Mouse (Mus musculus) kidney, postnatal 25 days (tissue): ENCODE data around the gene Gpr150.

Experiments used
- DNase-seq, 2 experiments: peaks; one replicate each; pipeline ENCODE4 v3.0.0; 2021; ENCODE audit warnings: mixed read lengths in 2 of 2

Gpr150 gene

DNA sequence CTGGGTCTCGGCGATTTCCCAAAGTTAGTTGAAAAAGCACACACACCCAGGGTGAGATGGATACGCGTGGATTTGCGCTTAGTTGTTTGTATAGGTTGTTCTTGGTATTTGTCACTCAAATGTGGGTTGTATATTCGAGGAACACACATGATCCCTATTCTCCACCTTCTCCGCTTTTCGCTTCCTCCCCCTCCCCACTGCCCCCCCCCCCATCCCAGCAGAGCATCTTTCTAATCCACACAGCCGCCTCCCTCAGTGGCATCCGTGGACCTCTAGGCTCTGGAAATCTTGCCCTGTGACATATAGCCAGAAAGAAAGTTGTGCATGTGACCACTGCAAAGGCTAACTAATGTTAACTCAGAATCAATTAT lies at the start of gene Gpr150:
Gene Gpr150 (minus strand): TSS at position 101 of the 371 bp plus-strand sequence.
- DNase-seq: no peak

DNA sequence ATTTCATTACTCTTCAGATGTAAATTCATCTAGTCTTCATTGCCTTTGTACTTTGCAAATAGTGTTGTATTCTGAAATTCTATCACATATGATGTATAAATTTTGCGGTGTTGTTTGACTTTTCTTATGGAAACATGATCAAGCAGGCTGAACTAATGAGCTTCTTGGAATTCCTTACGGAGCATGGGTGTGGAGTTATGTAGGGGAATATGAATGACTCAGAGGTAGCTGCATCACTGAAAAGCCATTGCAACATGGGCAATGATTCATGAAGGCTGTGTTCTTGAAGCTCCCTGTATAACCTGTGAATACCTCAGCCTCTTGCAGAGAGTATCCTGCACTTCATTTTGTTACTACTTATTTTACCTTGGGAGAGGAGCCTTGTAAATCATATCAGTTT lies 45.2 kb upstream of the Gpr150 start:
- no peak for DNase-seq

DNA sequence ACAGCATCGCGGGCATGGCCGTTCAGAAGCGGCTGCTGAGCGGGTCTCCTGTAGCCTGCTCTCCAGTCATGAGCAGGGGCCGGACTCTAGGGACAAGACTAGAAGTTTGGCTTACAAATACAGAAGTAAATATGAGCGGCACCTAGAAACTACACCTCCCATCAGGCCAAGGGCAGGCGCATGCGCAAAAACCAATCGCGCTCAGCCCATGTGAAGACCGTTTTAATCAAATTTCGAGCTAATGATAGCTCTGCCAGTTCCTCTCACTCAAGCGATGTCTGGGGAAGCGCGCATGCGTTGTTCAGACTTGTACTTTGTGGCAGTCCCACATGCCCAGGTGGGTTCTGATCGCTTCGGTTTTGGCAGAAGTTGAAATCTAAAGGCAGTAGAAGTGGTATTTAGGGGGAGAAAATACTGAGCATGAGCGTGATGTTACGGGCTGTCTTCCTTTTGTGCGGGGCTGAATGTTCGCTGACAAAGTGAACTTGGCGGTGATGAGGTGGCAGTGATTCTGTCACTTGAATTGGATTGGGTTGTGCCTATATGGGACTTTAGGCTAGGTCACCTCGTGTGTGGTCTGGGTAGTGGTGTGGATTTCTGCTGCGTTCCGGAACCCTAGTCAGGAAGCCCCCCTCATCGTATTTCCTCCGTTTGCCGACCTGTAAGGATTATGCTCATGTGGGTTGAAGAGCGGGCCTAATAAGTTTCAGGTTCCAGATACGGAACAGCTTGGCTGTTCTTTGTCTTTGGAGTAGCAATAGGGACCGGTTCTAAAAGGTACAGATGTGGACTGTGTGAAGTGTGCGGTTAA lies 41.9 kb upstream of the Gpr150 start, which contains the start of the genes Arsk and Ttc37:
Gene Arsk (minus strand): TSS at position 168 of the 811 bp plus-strand sequence.
Gene Ttc37 (plus strand): TSS at position 242 of the 811 bp plus-strand sequence.
- peak; percentile 95 to 97 for DNase-seq

DNA sequence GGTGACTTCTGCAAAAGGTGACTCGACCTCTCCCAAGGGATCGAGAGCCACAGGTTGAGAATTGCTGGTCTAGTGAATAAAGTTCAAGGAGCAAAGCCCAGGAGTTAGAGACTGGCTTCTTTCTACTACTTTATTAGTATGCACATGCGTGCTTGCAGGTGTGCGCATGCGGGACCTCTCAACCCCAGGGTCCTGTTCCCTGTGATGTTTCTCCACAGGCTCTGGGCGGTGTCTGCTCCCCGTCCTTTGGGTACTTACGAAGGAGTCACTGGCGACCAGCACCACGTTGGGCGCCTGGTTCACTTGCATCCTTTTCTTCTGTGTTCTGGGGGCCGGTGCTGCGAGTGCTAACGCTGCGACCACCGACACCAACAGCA lies 41.3 kb upstream of the Gpr150 start:
- peak; percentile 68 to 80 for DNase-seq

DNA sequence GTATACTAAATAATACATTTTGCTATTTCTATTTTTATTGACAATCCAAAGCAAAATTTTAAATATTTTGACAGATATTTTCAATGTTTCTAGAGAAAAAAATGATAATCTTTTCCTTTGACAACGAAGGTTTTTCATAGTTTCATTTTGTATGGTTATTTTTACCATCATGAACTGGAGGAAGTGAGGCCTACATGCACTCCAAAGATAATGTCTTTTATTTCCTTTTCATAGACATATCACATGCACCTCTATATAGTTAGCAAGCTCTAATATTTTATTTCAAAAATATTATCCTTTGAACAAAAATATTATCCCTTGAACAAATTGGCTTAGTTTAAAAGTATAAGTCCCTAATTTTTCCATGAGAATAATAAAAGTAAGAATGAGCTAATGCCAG lies 17.5 kb upstream of the Gpr150 start:
- no peak for DNase-seq

DNA sequence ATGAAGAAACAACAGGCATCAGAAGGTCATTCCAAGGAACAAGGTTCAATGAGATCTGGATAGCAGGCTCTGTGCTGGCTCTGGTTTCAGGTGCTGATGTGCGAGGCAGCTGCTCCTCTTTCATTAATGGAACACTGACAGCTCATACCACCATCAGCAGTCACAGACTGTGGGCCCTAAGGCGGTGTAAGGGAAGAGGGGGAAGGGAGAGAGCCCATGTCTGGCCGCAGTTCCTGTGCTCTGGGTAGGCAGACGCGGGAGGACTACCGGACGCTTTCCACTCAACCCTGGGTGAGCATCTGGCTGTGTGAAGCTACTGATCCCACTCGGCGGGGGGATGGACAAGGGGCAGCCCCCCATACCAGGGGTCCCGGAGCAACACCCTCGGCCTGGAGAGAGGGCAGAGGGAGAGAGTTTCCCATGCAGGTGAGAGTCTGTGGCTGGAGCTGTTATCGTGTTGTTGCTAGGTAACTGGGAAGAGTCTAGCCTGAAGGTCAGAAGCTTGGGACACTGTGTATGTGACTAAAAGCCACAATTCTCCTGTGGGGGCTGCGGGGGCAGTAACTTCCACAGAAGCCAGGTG lies 7.7 kb upstream of the Gpr150 start:
- no peak for DNase-seq

DNA sequence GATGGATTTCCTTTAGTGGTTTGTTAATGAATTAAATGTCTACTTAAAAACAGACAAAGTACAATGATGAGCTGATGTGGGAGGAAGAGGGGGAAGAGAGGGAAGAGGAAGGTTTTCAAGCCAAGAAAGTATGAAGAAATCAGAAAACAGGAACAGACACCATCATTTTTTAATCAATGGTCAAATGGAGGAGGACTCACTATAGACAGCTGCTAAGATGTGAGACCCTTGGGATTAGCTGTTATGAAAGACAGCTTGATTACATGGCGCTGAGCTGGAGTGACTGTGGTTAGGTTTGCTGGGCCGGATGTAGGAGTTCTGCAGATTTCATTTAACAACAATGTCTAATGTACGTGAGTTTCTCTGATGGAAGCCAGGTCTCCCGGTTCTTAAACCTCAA lies 6.8 kb upstream of the Gpr150 start:
- DNase-seq: no peak

DNA sequence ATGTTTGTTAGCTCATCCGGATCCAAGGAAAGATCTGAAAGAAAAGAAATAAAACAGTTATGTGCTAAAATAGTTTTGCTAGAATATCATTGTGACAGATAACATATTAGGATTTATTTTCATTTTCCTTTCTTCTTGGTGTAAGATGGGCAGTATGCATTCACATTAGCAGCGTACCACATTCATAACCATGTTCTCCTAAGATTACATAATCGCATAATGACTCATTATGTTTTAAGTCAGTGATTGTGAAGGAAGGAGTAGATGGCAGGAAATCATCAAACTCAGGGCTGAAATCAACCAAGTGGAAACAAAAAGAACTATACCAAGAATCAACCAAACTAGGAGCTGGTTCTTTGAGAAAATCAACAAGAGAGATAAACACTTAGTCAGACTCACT lies 5.8 kb upstream of the Gpr150 start:
- DNase-seq: no peak

DNA sequence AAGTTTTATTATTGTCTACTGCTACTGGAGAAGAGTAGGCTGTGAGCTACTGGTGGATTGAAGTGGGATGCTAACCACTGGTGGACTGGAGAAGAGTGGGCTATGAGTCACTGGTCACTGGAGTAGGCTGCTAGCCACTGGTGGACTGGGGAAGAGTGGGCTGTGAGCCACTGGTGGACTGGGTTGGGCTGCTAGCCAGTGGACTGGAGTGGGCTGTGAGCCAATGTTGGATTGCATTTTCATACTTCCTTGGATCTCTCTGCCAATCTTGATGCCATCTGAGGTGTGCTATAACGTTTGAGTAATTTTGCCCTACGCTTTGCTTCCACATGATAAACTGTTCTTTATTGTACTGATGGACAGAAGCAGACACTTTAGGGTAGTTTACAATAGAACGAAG lies 5.3 kb upstream of the Gpr150 start:
- no peak for DNase-seq

DNA sequence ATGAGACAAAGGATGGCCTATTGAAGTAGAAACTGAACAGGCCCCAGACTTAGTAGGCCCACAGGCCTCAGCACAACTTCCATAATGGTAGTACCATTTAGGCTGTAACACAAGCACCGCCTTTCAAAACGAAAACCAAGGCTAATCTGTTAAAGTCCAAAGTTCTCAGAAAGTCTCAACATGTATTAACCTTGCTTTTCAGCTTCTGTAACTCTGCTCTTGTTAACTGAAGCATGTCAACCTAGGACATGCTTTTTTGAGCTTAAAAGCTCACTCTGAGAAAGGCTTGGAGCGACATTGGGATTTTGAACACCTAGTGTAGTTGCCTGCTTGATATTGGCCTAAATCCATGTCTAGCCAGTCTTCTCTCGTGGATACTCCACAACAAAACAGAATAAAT lies 2.8 kb upstream of the Gpr150 start:
- no peak for DNase-seq

DNA sequence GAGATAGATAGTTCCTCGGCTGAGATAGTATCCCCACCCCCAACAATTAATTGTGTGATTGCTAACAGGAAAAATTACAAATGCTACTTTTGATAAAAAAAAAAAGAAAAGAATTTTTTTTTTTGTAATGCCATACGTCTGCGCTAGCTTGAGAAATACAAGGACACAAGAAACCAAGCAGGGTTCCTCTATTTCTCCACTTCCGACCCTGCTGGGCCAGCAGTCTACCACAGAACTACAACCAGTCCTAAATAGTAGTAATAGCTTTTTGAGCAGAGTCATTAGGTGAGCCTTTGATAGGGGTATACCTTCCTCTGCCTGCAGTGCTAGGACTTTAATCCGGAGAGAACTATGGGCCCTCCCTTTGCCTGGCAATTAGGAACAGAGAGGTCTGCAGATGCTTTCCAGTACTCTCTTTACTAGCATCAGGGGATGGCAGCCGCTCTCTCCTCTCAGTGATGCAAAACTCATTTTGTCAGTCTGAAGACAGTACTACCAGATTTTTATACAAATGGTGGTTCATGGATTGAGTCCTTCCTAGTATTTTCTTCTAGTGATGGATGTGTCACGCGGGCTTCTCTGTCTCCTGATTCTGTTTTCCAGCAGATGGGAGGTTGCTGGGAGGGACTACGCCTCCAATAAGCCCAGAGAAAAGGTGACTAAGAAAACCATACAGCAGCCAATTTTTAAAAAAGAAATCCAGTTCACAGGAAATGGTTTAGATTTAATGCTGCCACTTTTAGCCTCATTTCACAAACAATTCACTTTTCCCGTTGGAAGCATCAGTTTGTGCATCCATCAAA lies 672 bp upstream of the Gpr150 start:
- DNase-seq: no peak

DNA sequence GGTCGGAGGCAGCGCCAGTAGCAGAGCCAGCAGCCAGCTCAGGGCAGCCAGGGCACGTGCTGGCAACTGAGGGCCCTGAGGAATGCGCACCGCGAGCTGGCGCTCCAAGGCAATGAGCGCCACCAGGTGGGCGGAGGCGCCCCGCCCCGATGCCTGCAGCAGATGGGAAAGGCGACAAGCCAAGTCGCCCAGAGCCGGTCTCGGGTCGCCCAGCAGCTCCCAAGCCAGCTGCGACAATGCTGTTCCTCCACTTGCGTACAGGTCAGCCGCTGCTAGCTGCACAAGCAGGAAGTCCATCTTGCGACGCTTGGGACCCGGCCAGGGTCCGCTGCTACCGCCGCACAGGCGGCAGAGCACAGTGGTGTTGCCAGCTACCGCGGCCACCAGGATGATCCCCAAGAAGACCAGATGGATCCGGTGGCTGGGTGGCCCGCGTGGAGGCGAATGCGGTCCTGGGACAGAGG lies 503 bp downstream of the Gpr150 start:
- DNase-seq: peak; percentile 78 to 87

DNA sequence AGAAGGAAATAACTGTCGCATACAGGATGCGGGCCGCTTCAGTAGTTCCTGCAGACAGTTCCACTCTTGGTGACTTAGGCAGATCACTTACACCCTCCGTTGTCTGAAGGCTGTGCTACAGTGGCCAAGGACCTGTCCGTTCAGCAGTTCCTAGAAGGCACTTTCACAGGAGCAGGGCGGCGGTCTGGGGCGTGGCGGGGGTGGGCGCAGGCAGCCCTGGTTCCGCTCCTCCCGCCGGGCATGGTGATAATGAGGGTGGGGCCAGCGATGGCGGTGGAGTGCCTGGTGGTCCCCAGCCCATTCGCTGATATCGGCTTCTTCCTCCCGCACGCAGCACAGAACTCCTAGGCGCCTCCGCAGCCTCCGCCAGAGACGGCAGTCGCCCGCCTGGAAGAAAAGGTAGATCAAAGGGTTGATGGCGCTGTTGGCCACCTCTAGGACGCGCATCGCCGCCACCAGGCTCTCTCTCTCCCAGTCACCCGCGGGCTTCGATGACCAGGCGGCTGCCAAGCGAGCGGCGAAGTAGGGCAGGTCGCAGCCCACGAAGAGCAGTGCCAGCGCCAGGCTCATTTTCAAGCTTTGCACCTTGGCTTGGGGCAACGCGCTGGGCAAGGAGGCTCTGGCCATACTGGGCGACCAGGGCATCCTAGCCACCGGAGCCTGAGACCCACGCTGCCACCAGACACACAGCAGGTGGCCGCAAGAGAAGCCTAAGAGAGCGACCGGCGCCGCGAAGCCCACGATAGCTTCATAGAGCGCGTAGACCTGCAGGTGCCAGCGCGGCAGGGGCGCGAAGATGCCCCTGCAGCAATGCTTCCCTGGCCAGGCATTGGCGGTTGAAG lies 1.2 kb downstream of the Gpr150 start:
- peak; percentile 22 to 50 for DNase-seq

DNA sequence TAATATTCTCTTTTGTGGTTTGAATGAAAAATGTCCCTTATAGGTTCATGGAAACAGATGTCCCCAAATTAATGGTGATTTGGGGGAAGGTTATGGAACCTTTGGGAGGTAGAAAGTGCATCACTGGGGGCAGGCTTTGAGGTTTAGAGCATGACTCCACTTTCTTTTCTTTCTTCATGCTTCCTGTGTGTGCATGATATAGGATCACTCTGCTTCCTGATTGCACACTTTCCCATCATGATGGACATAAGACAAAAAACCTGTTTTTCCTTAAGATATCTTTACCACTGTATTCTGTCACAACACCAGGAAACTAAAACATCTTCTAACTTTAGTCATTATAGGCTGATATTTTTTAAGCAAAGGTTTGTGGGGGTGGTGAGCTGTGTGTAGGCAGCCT lies 11.8 kb downstream of the Gpr150 start:
- DNase-seq: no peak

DNA sequence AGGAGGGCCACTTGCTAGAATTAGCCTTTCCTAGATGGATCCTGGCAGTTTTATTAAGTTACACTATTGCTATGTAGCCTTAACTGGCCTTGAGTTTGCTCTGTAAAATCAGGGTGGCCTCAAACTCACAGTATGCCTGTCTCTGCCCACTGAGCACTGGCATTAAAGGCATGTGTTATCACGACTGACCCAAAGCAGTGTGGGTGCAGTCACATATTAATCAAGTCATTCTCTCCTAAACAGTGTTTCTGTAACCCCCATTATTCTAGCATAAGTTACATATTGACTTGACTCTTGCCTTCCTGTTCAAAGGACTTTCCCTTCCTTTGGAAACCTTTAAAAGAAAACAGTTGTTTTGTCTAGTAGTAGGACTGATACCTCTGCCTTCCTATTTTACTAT lies 14.3 kb downstream of the Gpr150 start:
- peak in 1 of 2 experiments; percentile 34 for DNase-seq

DNA sequence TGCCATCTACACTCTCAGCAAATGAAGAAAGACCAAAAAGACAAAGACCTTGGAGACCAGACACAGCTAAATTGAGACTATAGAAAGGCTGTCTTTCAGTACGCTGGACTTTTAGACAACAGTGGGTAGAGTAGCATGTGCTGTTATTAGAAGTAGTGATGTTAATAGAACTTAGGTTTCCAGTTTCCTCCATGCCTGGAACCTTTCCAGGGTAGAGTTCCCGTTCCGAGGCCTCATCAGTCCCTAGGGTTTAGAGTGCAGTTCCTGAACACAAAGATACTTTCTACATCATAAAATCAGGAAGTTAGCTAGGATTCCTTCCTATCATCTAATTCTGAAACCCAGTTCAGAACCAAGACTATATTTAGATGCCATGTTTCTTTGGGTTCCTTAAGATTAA lies 32.2 kb downstream of the Gpr150 start:
- DNase-seq: peak in 1 of 2 experiments; percentile 24

DNA sequence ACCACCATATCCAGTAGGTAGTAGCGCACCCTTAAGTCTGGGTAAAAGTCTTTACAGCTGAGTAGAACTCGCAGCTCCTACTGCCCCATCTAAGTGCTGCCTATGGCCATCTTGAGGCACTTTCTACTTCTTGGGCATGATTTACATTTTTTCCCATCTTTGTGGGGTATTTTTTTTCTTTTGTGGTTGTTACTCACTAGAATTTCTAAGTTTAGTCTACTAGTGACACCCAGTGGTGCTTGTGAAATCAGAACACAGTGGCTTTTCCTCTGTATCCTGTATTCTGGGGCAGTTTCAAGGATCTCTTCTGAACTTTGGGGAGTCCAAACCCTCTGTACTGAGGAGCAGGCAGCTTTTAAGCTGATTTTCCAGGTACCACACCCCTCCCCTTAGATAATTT lies 35.0 kb downstream of the Gpr150 start:
- peak in 1 of 2 experiments; percentile 10 for DNase-seq

DNA sequence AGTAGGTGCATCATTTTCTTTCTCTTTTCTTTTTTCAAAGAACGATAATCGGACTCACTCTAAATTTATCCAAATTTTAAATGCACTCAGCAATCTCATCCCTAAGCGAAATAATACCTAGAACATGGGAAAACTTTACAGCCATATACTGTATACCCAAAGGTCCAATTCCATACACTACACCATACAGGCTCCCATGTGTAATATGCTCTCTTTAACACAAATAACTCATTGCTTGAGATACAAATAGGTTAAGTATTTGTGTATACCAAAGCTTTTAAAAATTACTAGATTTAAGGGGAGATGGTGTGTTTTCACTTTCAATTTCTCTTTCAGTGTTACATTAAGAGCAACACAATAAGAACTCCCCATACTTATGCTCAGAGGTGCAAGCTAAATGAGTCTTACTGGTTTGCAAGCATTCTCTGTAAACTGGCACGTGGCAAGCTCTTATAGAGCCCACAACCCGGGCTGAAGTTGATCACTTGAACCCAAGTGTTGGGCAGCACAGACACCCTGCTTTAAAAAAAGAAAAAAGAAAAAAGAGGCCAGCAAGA lies 37.9 kb downstream of the Gpr150 start:
- DNase-seq: no peak

DNA sequence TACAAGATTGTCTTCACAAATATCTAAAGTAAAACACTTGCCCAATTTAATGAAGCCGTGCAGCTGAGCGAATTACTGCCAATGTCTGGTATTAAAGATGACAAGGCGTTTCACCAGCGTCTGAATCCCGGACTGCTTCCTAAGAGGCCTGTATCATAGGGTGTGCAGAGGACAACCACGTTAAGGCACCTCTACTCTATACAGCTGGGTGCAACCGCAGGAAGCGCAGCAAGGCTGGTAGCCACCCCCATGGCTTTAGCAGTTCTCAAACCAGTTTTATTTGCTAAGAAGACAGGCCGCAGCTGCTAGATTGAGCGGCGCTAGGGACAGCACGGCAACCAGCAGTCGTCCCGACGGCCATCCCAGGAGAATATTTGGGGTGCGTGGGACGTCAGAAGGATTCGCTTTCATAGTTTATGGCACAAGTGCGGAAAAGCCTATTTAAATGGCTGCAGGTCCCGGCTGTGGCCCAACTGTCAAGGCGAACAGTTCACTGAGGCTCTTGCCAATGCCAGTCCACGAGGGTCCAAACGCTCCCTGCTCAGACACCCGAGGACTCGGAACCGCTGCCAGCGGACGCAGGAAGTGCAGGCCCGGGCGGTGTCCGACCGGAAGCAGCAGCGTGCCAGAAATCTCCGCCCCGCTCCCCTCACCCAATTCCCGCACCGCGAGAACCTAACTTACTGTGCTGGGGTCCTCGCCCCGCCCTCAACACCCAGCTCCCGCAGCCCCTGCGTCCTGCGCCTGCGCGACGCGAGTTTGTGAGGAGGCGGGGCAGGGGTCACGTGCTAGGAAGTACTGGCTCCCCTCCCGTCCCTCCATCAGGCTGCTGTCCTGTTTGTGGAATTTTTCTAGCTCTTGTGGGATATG lies 38.6 kb downstream of the Gpr150 start, which contains the start of gene Rfesd:
Gene Rfesd (minus strand): TSS at position 746 of the 870 bp plus-strand sequence.
- peak; percentile 98 to 99 for DNase-seq

DNA sequence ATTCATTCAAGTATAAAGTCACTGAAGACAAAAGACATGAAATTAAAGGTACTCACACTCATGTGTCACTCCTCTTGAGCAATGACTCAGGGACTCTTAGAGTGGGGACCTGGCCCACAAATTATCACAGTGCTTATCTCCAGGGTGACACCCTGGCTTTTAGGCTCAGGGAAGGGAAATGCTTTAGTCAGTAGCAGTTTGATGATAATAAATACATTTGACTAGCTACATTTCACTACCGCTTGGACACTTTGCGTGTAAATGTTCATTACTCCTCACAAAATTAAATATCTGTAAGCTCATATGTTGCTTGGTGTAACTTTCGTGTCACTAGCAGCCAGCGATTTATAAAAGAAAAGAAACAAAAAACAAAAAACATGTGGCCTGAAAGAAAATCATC lies 39.3 kb downstream of the Gpr150 start:
- no peak for DNase-seq

DNA sequence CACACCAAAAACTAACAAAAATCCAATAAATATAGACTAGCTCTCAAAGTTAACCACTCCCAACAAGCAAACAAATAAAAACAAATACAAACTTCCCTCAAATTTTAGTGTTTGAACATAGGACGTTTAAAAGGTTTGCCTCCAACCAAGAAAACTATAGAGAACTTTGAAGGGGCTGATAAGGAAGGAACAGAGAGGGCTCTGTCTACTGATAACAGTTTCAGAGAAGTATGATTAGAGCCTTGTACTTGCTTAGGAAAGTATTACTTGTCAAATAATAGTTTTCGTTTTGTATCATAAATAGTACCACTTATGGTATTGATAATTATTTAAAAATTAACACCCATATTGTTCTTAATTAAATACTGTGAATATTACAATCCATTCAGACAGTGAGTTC lies 42.3 kb downstream of the Gpr150 start:
- DNase-seq: no peak
